Mouse (Mus musculus) bone marrow, adult 2 months (tissue): ENCODE results near the gene Plxna1.

Experiments used
- CTCF ChIP-seq: fragments of 200-500 bp; IDR thresholded peaks from 2 replicates; pipeline ENCODE4 v1.5.1; 2011; ENCODE audit warnings: low read length, control low read depth; ENCODE audit not compliant: control insufficient read depth, insufficient read depth
- POLR2A ChIP-seq: fragments of 200-500 bp; IDR thresholded peaks from 2 replicates; pipeline ENCODE4 v1.6.1; 2011; ENCODE audit warnings: low read depth, mild to moderate bottlenecking, control low read depth, low read length, borderline replicate concordance; ENCODE audit not compliant: control insufficient read depth

GRCm38 (mm10) chr6:89337574-89337973 lies 24.8 kb downstream of the Plxna1 start:
- TF ChIP-seq CTCF = no peak
- TF ChIP-seq POLR2A = no peak
